Mouse (Mus musculus) stomach, embryonic 15.5 days (tissue): ENCODE results near the gene Smpd4. TPM values are rescaled to one million over a fixed set of nuclear protein-coding genes. Genes with fewer than 3 reads are reported as not detected.
A peak's percentile ranks its signal among the peaks of the same experiment; 100 is the strongest.

Experiments used
- ATAC-seq: fragments of 200-750 bp; cut with Nextera tagmentation; 2 replicates; pipeline ENCODE4 v1.8.0; 2017; ENCODE audit warnings: low read depth, moderate number of reproducible peaks, moderate TSS enrichment; ENCODE audit not compliant: insufficient read depth, low FRiP score
- H3K27ac ChIP-seq: fragments of 300-500 bp; sonication (generic); 2 replicates; pipeline ENCODE4 v1.5.1; 2015; ENCODE audit warnings: mild to moderate bottlenecking, inconsistent platforms
- H3K27me3 ChIP-seq: fragments of 300-500 bp; sonication (generic); replicated peaks from 2 replicates; pipeline ENCODE4 v1.6.1; 2015; ENCODE audit warnings: inconsistent platforms
- H3K36me3 ChIP-seq: fragments of 300-500 bp; sonication (generic); 2 replicates; pipeline ENCODE4 v1.6.1; 2015; ENCODE audit warnings: inconsistent platforms
- H3K4me1 ChIP-seq: fragments of 300-500 bp; sonication (generic); 2 replicates; pipeline ENCODE4 v1.6.1; 2015; ENCODE audit warnings: inconsistent platforms
- H3K4me2 ChIP-seq: fragments of 300-500 bp; sonication (generic); 2 replicates; pipeline ENCODE4 v1.6.1; 2015; ENCODE audit warnings: mild to moderate bottlenecking, inconsistent platforms
- H3K4me3 ChIP-seq: fragments of 300-500 bp; sonication (generic); replicated peaks from 2 replicates; pipeline ENCODE4 v1.5.1; 2015; ENCODE audit warnings: inconsistent platforms
- H3K9ac ChIP-seq: fragments of 300-500 bp; sonication (generic); 2 replicates; pipeline ENCODE4 v1.6.1; 2015; ENCODE audit warnings: inconsistent platforms
- H3K9me3 ChIP-seq: fragments of 300-500 bp; sonication (generic); 2 replicates; pipeline ENCODE4 v1.6.1; 2016; ENCODE audit warnings: inconsistent platforms
- WGBS: fragments of 180-500 bp; shearing (Covaris S2); methylation state at CpG from one replicate; pipeline ENCODE4 v1.1.7; 2015; 5-methylcytosine and 5-hydroxymethylcytosine counted together
- polyA plus RNA-seq: library from polyadenylated mRNA; unstranded; fragments of >200 nt; fragmentation: Nextera tagmentation; extraction: Ambion mirVana; gene quantifications from 2 replicates; pipeline ENCODE4 v1.2.1, GENCODE M21; 2015

The Smpd4 gene
- polyA plus RNA-seq, 1 experiment from 2014 or later, result 24.8 TPM

DNA sequence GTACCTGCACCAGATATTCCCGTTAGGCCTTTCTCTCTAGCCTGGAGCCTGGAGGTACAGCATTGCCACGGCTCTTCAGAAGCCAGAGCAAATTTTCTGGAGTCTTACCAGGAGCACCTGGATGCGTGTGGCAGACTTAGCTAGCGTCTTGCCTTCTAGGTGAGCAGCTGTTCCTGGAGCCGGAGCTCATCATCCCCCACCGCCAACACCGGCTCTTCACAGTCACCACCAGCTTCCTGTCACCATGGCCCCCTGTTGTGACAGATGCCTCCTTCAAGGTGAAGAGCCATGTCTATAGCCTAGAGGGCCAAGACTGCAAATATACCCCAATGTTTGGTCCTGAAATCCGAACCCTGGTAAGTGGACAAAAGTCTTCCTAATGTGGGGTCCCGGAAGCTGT is 21.6 kb downstream of the Smpd4 start:
- H3K4me2 ChIP-seq, result no peak overlapping the region
- 93% methylated on average over 9 of the region's 9 CpGs for WGBS
- H3K9ac ChIP-seq, result no peak overlapping the region
- no peaks in the 10 kb centered on the region for H3K9me3 ChIP-seq
- H3K4me1 ChIP-seq, result no peaks in the 10 kb centered on the region
- H3K27ac ChIP-seq, result no peak overlapping the region
- no peak overlapping the region for H3K4me3 ChIP-seq
- no peaks in the 10 kb centered on the region for H3K27me3 ChIP-seq
- ATAC-seq, result no peak
- H3K36me3 ChIP-seq, result peaks cover 42% of the 10 kb centered on the region

DNA sequence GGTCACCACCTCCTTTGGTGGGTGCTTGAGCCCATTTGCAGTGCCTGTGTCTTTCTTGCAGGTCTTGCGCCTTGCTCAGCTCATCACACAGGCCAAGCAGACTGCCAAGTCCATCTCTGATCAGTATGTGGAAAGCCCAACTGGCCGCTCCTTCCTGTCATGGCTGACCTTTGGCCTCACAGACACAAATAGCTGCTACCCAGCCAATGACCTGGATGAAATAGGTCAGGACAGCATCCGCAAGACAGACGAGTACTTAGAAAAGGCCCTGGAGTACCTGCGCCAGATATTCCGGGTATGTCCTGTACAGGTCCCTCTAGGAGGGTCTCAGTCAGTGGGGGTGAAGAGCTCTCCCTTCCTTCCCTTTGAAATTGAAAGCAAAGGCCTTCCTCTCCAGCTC is 22.1 kb downstream of the Smpd4 start:
- no peak for ATAC-seq
- no peak overlapping the region for H3K27ac ChIP-seq
- no peaks in the 10 kb centered on the region for H3K9me3 ChIP-seq
- peaks cover 4% of the 10 kb centered on the region; the same call in 1 of the 2 replicates for H3K4me1 ChIP-seq
- no peak overlapping the region for H3K4me3 ChIP-seq
- H3K4me2 ChIP-seq, result no peak overlapping the region
- no peak overlapping the region for H3K9ac ChIP-seq
- no peaks in the 10 kb centered on the region for H3K27me3 ChIP-seq
- H3K36me3 ChIP-seq, result peaks cover 42% of the 10 kb centered on the region
- 80% methylated on average over 6 of the region's 6 CpGs for WGBS

DNA sequence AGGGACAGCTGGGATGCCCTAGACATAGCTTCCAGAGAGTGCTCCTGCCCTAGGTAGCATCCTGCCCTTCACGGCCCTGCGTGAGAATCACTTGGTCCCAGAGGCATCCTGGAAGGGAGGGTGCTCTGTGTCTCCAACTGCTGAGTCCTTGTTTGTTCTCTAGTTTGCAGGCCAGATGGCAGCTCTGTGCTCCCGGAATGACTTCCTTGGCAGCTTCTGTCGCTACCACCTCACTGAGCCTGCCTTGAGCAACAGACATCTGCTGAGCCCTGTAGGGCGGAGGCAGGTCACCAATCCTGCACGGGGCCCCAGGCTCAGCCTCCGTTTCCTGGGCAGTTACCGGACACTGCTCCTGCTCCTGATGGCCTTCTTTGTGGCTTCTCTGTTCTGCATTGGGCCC is 23.2 kb downstream of the Smpd4 start:
- no peak overlapping the region for H3K4me2 ChIP-seq
- H3K9me3 ChIP-seq, result no peaks in the 10 kb centered on the region
- no peak for ATAC-seq
- peaks cover 10% of the 10 kb centered on the region for H3K4me1 ChIP-seq
- H3K27ac ChIP-seq, result no peak overlapping the region
- peaks cover 42% of the 10 kb centered on the region for H3K36me3 ChIP-seq
- no peaks in the 10 kb centered on the region for H3K27me3 ChIP-seq
- no peak overlapping the region for H3K9ac ChIP-seq
- 83% methylated on average over 8 of the region's 8 CpGs for WGBS
- no peak overlapping the region for H3K4me3 ChIP-seq

DNA sequence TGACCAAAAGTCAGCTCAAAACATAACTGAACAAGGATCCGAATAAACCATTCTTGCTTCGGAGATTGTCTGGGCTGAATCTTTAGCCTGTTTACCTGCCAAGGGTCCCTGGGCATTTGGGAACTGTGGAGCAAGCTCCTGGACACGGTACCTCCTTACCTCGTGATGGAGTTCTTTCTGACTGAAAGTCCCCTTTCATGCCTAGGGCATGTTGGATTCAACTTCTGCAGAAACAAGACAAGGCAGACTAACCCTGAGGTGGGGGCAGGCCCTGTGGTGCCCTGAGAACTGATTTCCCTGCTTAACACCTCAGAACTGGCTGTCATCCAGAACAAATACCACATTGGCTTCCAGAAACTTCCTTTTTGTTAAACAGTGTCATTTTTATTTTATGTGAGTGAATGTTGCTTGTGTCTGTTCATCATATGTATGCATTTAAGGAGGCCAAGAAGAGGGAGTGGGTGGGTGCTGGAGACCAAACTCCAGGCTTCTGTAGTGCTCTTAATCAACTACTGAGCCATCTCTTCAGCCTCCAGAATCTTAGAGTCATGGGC is 24.4 kb downstream of the Smpd4 start:
- ATAC-seq, result no peak
- Histone ChIP-seq H3K27me3 (no peaks in the 10 kb centered on the region), H3K4me1 (peaks cover 11% of the 10 kb centered on the region), H3K9me3 (no peaks in the 10 kb centered on the region), H3K4me2 (no peak overlapping the region), H3K27ac (no peak overlapping the region), H3K9ac (no peak overlapping the region), H3K36me3 (peaks cover 35% of the 10 kb centered on the region), H3K4me3 (no peak overlapping the region)
- WGBS, result 91% methylated on average over 4 of the region's 4 CpGs

DNA sequence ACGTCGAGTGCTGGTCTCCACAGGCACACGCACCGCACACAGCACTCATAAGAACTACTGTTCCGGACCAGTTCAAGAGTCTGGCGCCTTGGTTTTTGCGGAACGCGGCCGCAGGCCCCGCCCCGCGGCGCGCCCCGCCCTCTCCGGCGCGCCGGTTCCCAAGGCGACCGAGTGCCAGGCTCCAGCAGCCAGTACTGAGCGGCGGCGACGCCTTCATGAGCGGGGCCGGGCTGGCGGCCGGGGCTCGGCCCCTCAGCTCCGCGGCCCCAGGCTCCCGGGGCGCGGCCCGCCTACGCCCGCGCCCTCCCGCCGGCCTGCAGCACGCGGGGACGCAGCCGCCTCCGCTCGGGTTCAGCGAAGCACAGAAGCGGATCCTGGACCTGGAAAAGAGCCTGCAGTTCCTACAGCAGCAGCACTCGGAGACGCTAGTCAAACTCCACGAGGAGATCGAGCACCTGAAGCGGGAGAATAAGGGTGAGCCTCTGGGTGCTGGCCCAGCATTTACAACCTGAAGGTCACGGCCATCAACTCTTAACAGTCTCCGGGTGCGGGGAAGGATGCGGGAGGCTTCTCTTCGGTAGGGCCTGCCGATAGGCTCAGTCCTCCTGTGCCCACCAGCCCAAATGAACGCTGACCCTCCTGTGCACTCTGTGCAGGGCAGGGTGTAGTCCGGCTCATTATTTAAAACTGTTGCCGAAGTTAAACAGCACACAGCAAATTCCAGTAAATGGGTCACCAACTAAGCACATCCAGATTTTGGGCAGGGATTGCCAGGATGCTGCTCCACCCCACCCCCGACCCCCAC is 27.4 kb downstream of the Smpd4 start, which contains the start of gene Ccdc74a:
Gene Ccdc74a (plus strand): TSS at position 161 of the 805 bp plus-strand sequence.
- peak; percentile 96 for ATAC-seq
- Histone ChIP-seq H3K27me3 (no peaks in the 10 kb centered on the region), H3K9ac (0 out of 2 replicates have a peak within 1 kb of the TSS, but pooled peaks have one; percentile 11), H3K27ac (no peak within 1 kb of the TSS), H3K36me3 (peaks cover 24% of the 10 kb centered on the region), H3K9me3 (no peaks in the 10 kb centered on the region), H3K4me1 (peaks cover 11% of the 10 kb centered on the region), H3K4me3 (peak within 1 kb of the TSS; percentile 54), H3K4me2 (peak within 1 kb of the TSS; percentile 82)
- WGBS, result 2% methylated on average over 64 of the region's 65 CpGs

DNA sequence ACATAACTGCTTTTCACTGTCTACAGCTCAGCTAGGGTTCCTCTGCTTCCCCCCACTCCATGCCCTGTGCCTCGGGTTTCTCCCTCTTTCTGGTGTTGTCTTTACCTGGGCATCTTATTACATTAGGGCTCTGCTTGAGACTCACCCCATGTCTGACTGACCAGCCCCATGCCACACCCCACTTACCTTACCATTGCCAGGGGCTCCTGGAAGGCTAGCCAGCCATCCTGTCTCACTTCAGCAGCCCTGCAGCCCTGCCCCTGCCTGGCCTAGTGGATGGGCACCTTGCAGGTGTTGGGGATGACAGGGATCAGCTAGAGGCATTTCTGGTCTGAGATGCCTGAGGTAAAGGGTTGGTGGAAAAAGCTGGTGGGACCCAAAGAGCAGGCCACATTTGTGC is 28.0 kb downstream of the Smpd4 start:
- Histone ChIP-seq H3K27ac (no peak overlapping the region), H3K27me3 (no peaks in the 10 kb centered on the region), H3K4me3 (peak overlapping the region; percentile 54; the same call in 1 of the 2 replicates), H3K4me2 (peak overlapping the region; percentile 82), H3K4me1 (peaks cover 11% of the 10 kb centered on the region), H3K36me3 (peaks cover 27% of the 10 kb centered on the region), H3K9ac (no peak overlapping the region), H3K9me3 (no peaks in the 10 kb centered on the region)
- 32% methylated on average over 1 of the region's 1 CpGs for WGBS
- no peak for ATAC-seq

DNA sequence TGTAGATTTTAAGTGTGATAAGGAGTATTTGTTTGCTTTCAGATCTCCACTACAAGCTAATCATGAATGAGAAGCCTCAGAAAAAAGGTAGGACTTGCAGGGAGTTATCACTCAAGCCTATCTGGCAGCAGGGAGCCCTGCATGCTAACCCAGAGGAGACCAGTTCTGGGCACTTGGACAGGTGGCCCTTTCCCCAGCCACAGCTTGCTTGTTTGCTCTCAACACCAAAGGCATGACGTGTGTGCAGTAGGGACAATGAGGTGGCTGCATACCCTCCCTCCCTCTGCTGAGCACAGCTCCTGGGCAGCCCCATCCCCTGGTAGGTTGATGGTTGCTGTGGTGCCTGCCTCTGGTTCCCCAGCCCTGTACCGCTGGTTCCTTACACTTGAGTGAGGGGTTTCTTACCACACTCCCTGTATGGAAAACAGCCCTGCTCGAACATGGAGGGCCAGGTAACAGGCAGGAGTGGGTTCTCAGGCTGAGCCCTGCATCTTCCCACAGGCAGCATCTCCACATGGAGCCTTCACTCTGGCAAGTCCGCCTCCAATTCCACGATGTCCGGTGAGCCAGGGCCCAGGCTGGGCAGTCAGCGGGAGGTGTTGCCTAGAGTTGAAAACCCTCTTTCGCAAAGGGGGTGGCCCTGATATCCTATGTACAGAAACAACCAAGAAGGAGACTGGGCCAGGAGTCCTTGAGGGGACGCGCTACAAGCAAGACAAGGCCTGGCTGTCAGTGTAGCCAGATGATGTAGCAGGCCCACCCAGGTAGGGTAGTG is 28.6 kb downstream of the Smpd4 start:
- Histone ChIP-seq H3K9me3 (no peaks in the 10 kb centered on the region), H3K4me3 (no peak overlapping the region), H3K4me1 (peaks cover 11% of the 10 kb centered on the region), H3K4me2 (no peak overlapping the region), H3K9ac (no peak overlapping the region), H3K27ac (no peak overlapping the region), H3K36me3 (peaks cover 21% of the 10 kb centered on the region), H3K27me3 (no peaks in the 10 kb centered on the region)
- WGBS, result 81% methylated on average over 10 of the region's 10 CpGs
- ATAC-seq, result no peak

DNA sequence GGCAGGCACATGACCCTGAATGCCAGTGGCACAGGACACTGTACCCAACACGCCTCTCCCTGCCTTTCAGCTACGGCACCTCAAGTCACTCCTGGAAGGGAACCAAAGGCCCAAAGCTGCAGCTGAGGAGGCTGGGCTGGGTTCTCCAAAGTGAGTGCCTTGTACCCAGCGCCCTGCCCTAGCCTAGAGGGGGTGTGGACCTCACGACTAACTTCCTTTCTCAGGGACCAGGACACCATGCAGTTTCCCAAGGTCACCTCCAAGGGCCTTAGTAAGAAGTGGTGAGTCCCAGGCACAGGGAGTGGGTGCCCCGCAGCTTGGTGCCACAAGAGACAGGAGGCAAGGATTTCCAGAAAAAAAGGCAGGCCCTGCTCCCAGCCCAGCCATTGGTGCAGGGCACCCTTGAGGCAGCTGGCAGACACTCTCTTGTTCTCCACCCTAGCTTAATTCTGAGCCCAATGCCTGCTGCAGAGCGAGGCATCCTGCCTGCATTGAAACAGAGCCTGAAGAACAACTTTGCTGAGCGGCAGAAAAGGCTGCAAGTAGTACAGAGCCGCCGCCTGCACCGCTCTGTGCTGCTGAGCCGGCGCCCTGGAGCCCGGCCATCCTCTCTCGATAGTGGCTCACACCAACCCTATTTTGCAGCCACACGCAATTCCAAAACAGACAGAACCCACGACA is 30.9 kb downstream of the Smpd4 start:
- H3K36me3 ChIP-seq, result peaks cover 30% of the 10 kb centered on the region
- WGBS, result 87% methylated on average over 16 of the region's 16 CpGs
- no peak overlapping the region for H3K27ac ChIP-seq
- no peak overlapping the region for H3K4me3 ChIP-seq
- H3K27me3 ChIP-seq, result no peaks in the 10 kb centered on the region
- peaks cover 11% of the 10 kb centered on the region for H3K4me1 ChIP-seq
- no peaks in the 10 kb centered on the region for H3K9me3 ChIP-seq
- H3K9ac ChIP-seq, result no peak overlapping the region
- ATAC-seq, result no peak
- no peak overlapping the region for H3K4me2 ChIP-seq

DNA sequence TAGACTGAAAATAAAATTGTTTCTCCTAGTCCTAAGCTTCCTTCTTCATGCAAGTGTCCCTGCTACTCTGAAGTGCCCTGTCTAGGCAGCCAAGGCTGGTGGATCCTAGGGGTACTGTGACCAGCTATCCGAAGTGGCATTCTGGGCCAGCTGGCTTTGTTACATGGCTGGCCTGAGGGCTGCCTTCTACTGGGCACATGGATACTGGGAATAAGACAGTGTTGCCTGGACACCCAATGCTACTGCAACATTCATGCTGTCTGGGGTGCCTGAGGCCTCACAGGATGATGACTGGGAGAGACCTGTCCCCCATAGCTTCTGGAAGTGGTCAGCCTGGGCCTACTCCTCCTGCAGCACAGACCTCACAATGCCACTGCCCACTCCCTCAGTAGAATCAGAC is 31.6 kb downstream of the Smpd4 start:
- no peaks in the 10 kb centered on the region for H3K9me3 ChIP-seq
- H3K36me3 ChIP-seq, result peaks cover 35% of the 10 kb centered on the region
- H3K27me3 ChIP-seq, result no peaks in the 10 kb centered on the region
- peaks cover 11% of the 10 kb centered on the region for H3K4me1 ChIP-seq
- H3K4me3 ChIP-seq, result no peak overlapping the region
- no peak overlapping the region for H3K27ac ChIP-seq
- 97% methylated on average over 1 of the region's 1 CpGs for WGBS
- ATAC-seq, result no peak
- no peak overlapping the region for H3K9ac ChIP-seq
- H3K4me2 ChIP-seq, result no peak overlapping the region

DNA sequence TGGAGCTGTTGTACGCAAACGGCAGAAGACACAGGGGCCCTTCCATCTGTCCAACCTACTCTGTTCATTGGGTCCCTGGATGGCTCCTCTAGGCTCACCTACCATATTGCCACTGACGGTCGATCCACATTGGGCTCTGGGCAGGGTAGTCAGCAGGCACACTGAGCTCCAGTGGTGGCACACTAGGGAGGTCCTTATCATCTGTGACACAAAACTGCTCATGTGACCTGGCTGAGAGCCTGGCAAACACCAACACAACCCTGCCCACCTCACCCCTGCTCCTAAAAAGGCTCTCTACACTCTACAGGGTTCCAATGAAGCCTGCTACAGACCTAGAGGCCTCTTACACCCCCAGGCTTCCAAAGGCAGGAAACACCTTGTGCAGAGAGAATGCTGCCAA is 33.5 kb downstream of the Smpd4 start:
- Histone ChIP-seq H3K27ac (no peak overlapping the region), H3K4me1 (no peaks in the 10 kb centered on the region), H3K9me3 (no peaks in the 10 kb centered on the region), H3K4me2 (no peak overlapping the region), H3K36me3 (peaks cover 40% of the 10 kb centered on the region), H3K9ac (no peak overlapping the region), H3K27me3 (no peaks in the 10 kb centered on the region), H3K4me3 (no peak overlapping the region)
- WGBS, result 91% methylated on average over 4 of the region's 4 CpGs
- no peak for ATAC-seq

DNA sequence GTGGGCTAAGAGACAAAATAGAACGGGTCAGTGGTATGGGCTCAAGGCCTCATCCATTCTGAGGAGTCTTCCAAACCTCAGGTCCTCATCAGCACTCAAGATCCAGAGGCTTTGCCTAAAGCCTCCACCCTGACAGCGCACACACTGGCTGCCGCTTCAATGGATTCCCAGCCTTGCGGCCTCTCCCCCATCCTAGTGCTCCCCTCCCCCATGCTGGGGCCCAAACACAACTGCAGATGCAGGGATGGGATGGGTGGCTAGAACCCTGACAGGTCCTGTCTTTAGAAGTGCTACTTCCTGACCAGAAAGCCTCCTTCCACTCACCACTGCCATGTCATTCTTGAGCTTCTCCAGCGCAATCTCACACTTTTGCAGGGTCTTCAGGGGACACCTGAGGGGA is 34.4 kb downstream of the Smpd4 start:
- no peaks in the 10 kb centered on the region for H3K27me3 ChIP-seq
- H3K4me3 ChIP-seq, result no peak overlapping the region
- H3K36me3 ChIP-seq, result peaks cover 40% of the 10 kb centered on the region
- H3K9ac ChIP-seq, result no peak overlapping the region
- WGBS, result 95% methylated on average over 5 of the region's 5 CpGs
- no peak overlapping the region for H3K27ac ChIP-seq
- H3K4me1 ChIP-seq, result no peaks in the 10 kb centered on the region
- no peaks in the 10 kb centered on the region for H3K9me3 ChIP-seq
- H3K4me2 ChIP-seq, result no peak overlapping the region
- no peak for ATAC-seq
